Mouse (Mus musculus): ENCODE data around the gene Dock2. TPM values are rescaled to one million over a fixed set of nuclear protein-coding genes. Genes with fewer than 3 reads are reported as not detected.

Dock2 gene
- total and polyA plus RNA-seq, 3 experiments: 79.6 to 151 (median 133) TPM

GRCm38 (mm10) chr11:34763739-34764361, 19.8 kb downstream of the Dock2 start:
- Histone ChIP-seq H3K9me3 (replicated peaks; ENCODE audit: low read length) (peaks cover 12% of the 10 kb centered on the region), H3K4me3 (replicated peaks in 1 of 3; ENCODE audit: low read depth in 2 of 3, low read length in 2 of 3, poor library complexity in 1 of 3) (no peak overlapping the region), H3K79me2 (replicated peaks; ENCODE audit: control insufficient read depth, extremely low read depth, insufficient read depth, poor library complexity, severe bottlenecking) (peaks cover 91% of the 10 kb centered on the region), H3K4me1 (ENCODE audit: control insufficient read depth in 1 of 2, insufficient read depth in 2 of 2) (peaks cover 12 to 90% of the 10 kb centered on the region in 2 experiments), H3K27me3 (replicated peaks) (no peaks in the 10 kb centered on the region), H3K27ac (ENCODE audit: insufficient read depth, low read depth) (peak overlapping the region; percentile 58), H3K36me3 (replicated peaks in 1 of 2; ENCODE audit: control insufficient read depth in 1 of 2, insufficient read depth in 1 of 2, low read length in 1 of 2) (peaks cover 17 to 63% of the 10 kb centered on the region in 2 experiments), H3K9ac (ENCODE audit: insufficient read depth, low read depth) (0 out of 2 replicates have a peak overlapping the region, but pooled peaks have one; percentile 8), H3K4me2 (ENCODE audit: insufficient read depth, low read depth, poor library complexity, severe bottlenecking) (peak overlapping the region; percentile 54)
- dilution Hi-C loops (cut with MboI; ENCODE audit: extremely low pct_ligation_motif_present, extremely low pct_unique_long_range_greater_than_20kb, low sequenced_read_pairs): no loop called here
- peak; percentile 81 for DNase-seq (ENCODE audit: extremely low read depth)
- in situ Hi-C loops (cut with MboI; ENCODE audit: low pct_ligation_motif_present, low pct_unique_long_range_greater_than_20kb, low sequenced_read_pairs): no loop called here
- TF ChIP-seq CTCF (conservative IDR thresholded peaks at IDR 0.05 in 1 of 2, IDR thresholded peaks at IDR 0.05 in 1 of 2; ENCODE audit: low read depth in 2 of 2, low read length in 2 of 2) (no peak), TBP (conservative IDR thresholded peaks at IDR 0.05; ENCODE audit: low read depth, low read length) (no peak), SIN3A (IDR thresholded peaks at IDR 0.05; ENCODE audit: low read length) (peak; percentile 79), MAZ (IDR thresholded peaks at IDR 0.05; ENCODE audit: low read depth, low read length) (peak; percentile 56; the same call in 1 of the 2 replicates), RAD21 (IDR thresholded peaks at IDR 0.05; ENCODE audit: low read depth, low read length) (no peak), CHD2 (IDR thresholded peaks at IDR 0.05; ENCODE audit: low read length) (0 out of 2 replicates have a peak, but pooled peaks have one; percentile 36), POLR2A (IDR thresholded peaks at IDR 0.05; ENCODE audit: low read depth, low read length) (peak; percentile 16; the same call in 1 of the 2 replicates), NELFE (IDR thresholded peaks at IDR 0.05; ENCODE audit: low read depth, low read length) (no peak), MYC (IDR thresholded peaks at IDR 0.05; ENCODE audit: low read depth, low read length) (peak; percentile 77), MAFK (IDR thresholded peaks at IDR 0.05; ENCODE audit: insufficient replicate concordance, low read length) (no peak), KAT2A (IDR thresholded peaks at IDR 0.05; ENCODE audit: insufficient replicate concordance, low read length) (no peak), USF1 (IDR thresholded peaks at IDR 0.05; ENCODE audit: low read depth, low read length) (no peak), MXI1 (IDR thresholded peaks at IDR 0.05; ENCODE audit: low read depth, low read length) (peak; percentile 80), USF2 (conservative IDR thresholded peaks at IDR 0.05; ENCODE audit: low read depth, low read length) (no peak), POLR2AphosphoS2 (IDR thresholded peaks at IDR 0.05; ENCODE audit: low read depth, low read length) (no peak), NRF1 (IDR thresholded peaks at IDR 0.05; ENCODE audit: low read depth, low read length) (no peak), EP300 (IDR thresholded peaks at IDR 0.05; ENCODE audit: low read length) (peak; percentile 87), UBTF (IDR thresholded peaks at IDR 0.05; ENCODE audit: low read depth, low read length) (no peak), SMC3 (IDR thresholded peaks at IDR 0.05; ENCODE audit: low read depth, low read length) (no peak), JUND (conservative IDR thresholded peaks at IDR 0.05; ENCODE audit: low read depth, low read length) (peak; percentile 66), ZC3H11A (IDR thresholded peaks at IDR 0.05; ENCODE audit: low read depth, low read length) (no peak), HCFC1 (IDR thresholded peaks at IDR 0.05; ENCODE audit: low read depth, low read length) (no peak), RCOR1 (conservative IDR thresholded peaks at IDR 0.05; ENCODE audit: low read depth, low read length) (0 out of 2 replicates have a peak, but pooled peaks have one; percentile 45), TCF12 (IDR thresholded peaks at IDR 0.05; ENCODE audit: low read depth, low read length) (peak; percentile 49; the same call in 1 of the 2 replicates), MAX (IDR thresholded peaks at IDR 0.05; ENCODE audit: low read length) (peak; percentile 62), ZMIZ1 (IDR thresholded peaks at IDR 0.05; ENCODE audit: low read depth, low read length) (no peak), JUN (IDR thresholded peaks at IDR 0.05; ENCODE audit: insufficient read depth, low read depth, low read length) (peak; percentile 59; the same call in 1 of the 2 replicates), MEF2A (IDR thresholded peaks at IDR 0.05; ENCODE audit: borderline replicate concordance, low read depth, low read length) (peak; percentile 78; the same call in 1 of the 2 replicates), CHD1 (IDR thresholded peaks at IDR 0.05; ENCODE audit: low read depth, low read length) (peak; percentile 75; the same call in 1 of the 2 replicates), ETS1 (conservative IDR thresholded peaks at IDR 0.05; ENCODE audit: low read depth, low read length) (peak; percentile 63; the same call in 1 of the 2 replicates), IRF4 (IDR thresholded peaks at IDR 0.05; ENCODE audit: low read depth, low read length) (peak; percentile 85), BHLHE40 (IDR thresholded peaks at IDR 0.05; ENCODE audit: low read depth, low read length) (0 out of 2 replicates have a peak, but pooled peaks have one; percentile 13), ELF1 (IDR thresholded peaks at IDR 0.05; ENCODE audit: low read depth, low read length) (peak; percentile 41), ZKSCAN1 (IDR thresholded peaks at IDR 0.05; ENCODE audit: borderline replicate concordance, low read depth, low read length) (no peak), E2F4 (IDR thresholded peaks at IDR 0.05; ENCODE audit: insufficient replicate concordance, low read depth, low read length) (no peak)
